Mouse (Mus musculus) kidney, adult 2 months (tissue): ENCODE data around the gene Gabrb1. TPM values are rescaled to one million over a fixed set of nuclear protein-coding genes. Genes with fewer than 3 reads are reported as not detected.

Experiments
- DNase-seq: peaks from one replicate; pipeline ENCODE4 v3.0.0; 2021
- H3K27ac ChIP-seq: fragments of 200-500 bp; 2 replicates; pipeline ENCODE4 v1.5.1; 2012; ENCODE audit warnings: low read depth, low read length, control low read depth, inconsistent platforms; ENCODE audit not compliant: insufficient read depth
- H3K27me3 ChIP-seq: fragments of 200-500 bp; replicated peaks from 2 replicates; pipeline ENCODE4 v1.6.1; 2012; ENCODE audit warnings: mild to moderate bottlenecking, moderate library complexity, low read length, inconsistent platforms; ENCODE audit not compliant: control insufficient read depth, insufficient read depth
- H3K36me3 ChIP-seq: fragments of 200-500 bp; 2 replicates; pipeline ENCODE4 v1.6.1; 2012; ENCODE audit warnings: mild to moderate bottlenecking, moderate library complexity, low read length, inconsistent platforms; ENCODE audit not compliant: control insufficient read depth, insufficient read depth
- H3K4me1 ChIP-seq: fragments of 200-500 bp; 2 replicates; pipeline ENCODE4 v1.6.1; 2011; ENCODE audit warnings: low read length; ENCODE audit not compliant: control insufficient read depth, insufficient read depth
- H3K4me3 ChIP-seq: fragments of 200-500 bp; 2 replicates; pipeline ENCODE4 v1.5.1; 2011; ENCODE audit warnings: mild to moderate bottlenecking, low read depth, low read length, control low read depth; ENCODE audit not compliant: insufficient read depth
- CTCF ChIP-seq: fragments of 200-500 bp; conservative IDR thresholded peaks from 2 replicates; pipeline ENCODE4 v1.5.1; 2011; ENCODE audit warnings: low read depth, mild to moderate bottlenecking, control low read depth, low read length, moderate library complexity, mixed read lengths; ENCODE audit not compliant: insufficient read depth, insufficient read length
- POLR2A ChIP-seq: fragments of 200-500 bp; IDR thresholded peaks from one replicate; pipeline ENCODE4 v1.6.1; 2011; ENCODE audit warnings: low read depth, low read length, control low read depth
- WGBS: fragments of 180-500 bp; shearing (Covaris S2); methylation state at CpG from one replicate; pipeline ENCODE4 v1.1.7; 2018; 5-methylcytosine and 5-hydroxymethylcytosine counted together
- polyA plus RNA-seq: library from polyadenylated mRNA; depleted of rRNA; stranded (reverse); fragments of >200 nt; gene quantifications from 2 replicates; pipeline ENCODE4 v1.2.3, GENCODE M21; 2012

Gene Gabrb1
- polyA plus RNA-seq, 1 experiment: 0.08 TPM

GRCm38 (mm10) chr5:71654056-71654455 is 3.9 kb upstream of the Gabrb1 start:
- H3K36me3 ChIP-seq: no peaks in the 10 kb centered on the region
- no peak overlapping the region for H3K4me3 ChIP-seq
- no peak overlapping the region for H3K27ac ChIP-seq
- no peak for DNase-seq
- no peaks in the 10 kb centered on the region for H3K4me1 ChIP-seq
- TF ChIP-seq CTCF: no peak
- no peak for TF ChIP-seq POLR2A
- WGBS: 85% methylated on average over 5 of the region's 5 CpGs
- H3K27me3 ChIP-seq: no peaks in the 10 kb centered on the region

GRCm38 (mm10) chr5:71656771-71657170 is 1.1 kb upstream of the Gabrb1 start:
- DNase-seq: no peak
- TF ChIP-seq CTCF: no peak
- no peak for TF ChIP-seq POLR2A
- Histone ChIP-seq H3K27me3 (no peaks in the 10 kb centered on the region), H3K27ac (no peak overlapping the region), H3K4me1 (no peaks in the 10 kb centered on the region), H3K4me3 (no peak overlapping the region), H3K36me3 (no peaks in the 10 kb centered on the region)
- WGBS: 9% methylated on average over 10 of the region's 10 CpGs

GRCm38 (mm10) chr5:71658115-71658497 is 193 bp downstream of the Gabrb1 start, which contains the start of gene Gabra4:
Gene Gabra4, minus strand, starts transcription at chr5:71658308.
- H3K27ac ChIP-seq: no peak within 1 kb of the TSS
- peak; percentile 18 for DNase-seq
- H3K27me3 ChIP-seq: no peaks in the 10 kb centered on the region
- no peaks in the 10 kb centered on the region for H3K4me1 ChIP-seq
- H3K36me3 ChIP-seq: no peaks in the 10 kb centered on the region
- under 1% methylated on average over 15 of the region's 15 CpGs for WGBS
- TF ChIP-seq CTCF: no peak
- TF ChIP-seq POLR2A: no peak
- H3K4me3 ChIP-seq: peak within 1 kb of the TSS; percentile 36; the same call in 1 of the 2 replicates

- TF ChIP-seq POLR2A: no peak
- no peak for TF ChIP-seq CTCF
- no peak overlapping the region for H3K27ac ChIP-seq
- no peak for DNase-seq
- 34% methylated on average over 4 of the region's 4 CpGs for WGBS
- H3K4me3 ChIP-seq: no peak overlapping the region
- H3K4me1 ChIP-seq: no peaks in the 10 kb centered on the region
- H3K36me3 ChIP-seq: no peaks in the 10 kb centered on the region
- H3K27me3 ChIP-seq: no peaks in the 10 kb centered on the region
Measured at GRCm38 (mm10) chr5:71665593-71665992, 7.7 kb downstream of the Gabrb1 start.

- WGBS: under 1% methylated on average over 19 of the region's 19 CpGs
- no peaks in the 10 kb centered on the region for H3K27me3 ChIP-seq
Measured at GRCm38 (mm10) chr5:71699696-71700467, 42.0 kb downstream of the Gabrb1 start.

GRCm38 (mm10) chr5:71700468-71701272 is 42.8 kb downstream of the Gabrb1 start:
- H3K36me3 ChIP-seq: no peaks in the 10 kb centered on the region
- H3K27me3 ChIP-seq: no peaks in the 10 kb centered on the region
- H3K27ac ChIP-seq: no peak overlapping the region
- under 1% methylated on average over 46 of the region's 46 CpGs for WGBS
- peak overlapping the region; percentile 21; the same call in 1 of the 2 replicates for H3K4me3 ChIP-seq
- H3K4me1 ChIP-seq: no peaks in the 10 kb centered on the region
- peak; percentile 7 for DNase-seq
- TF ChIP-seq CTCF: no peak
- TF ChIP-seq POLR2A: no peak

More at GRCm38 (mm10) chr5:71699696-71700467, 42.0 kb downstream of the Gabrb1 start:
- Histone ChIP-seq H3K36me3 (no peaks in the 10 kb centered on the region), H3K4me3 (no peak overlapping the region), H3K27ac (no peak overlapping the region), H3K4me1 (no peaks in the 10 kb centered on the region)
- TF ChIP-seq CTCF (no peak), POLR2A (no peak)
- peak; percentile 22 for DNase-seq

- WGBS: 1% methylated on average over 6 of the region's 6 CpGs
- no peak overlapping the region for H3K27ac ChIP-seq
- TF ChIP-seq POLR2A (no peak), CTCF (no peak)
- no peaks in the 10 kb centered on the region for H3K4me1 ChIP-seq
- peak overlapping the region; percentile 21; the same call in 1 of the 2 replicates for H3K4me3 ChIP-seq
- DNase-seq: no peak
- no peaks in the 10 kb centered on the region for H3K27me3 ChIP-seq
- H3K36me3 ChIP-seq: no peaks in the 10 kb centered on the region
Measured at GRCm38 (mm10) chr5:71701273-71701614, 43.3 kb downstream of the Gabrb1 start.
